Mouse (Mus musculus) hindlimb bud, embryonic 11.5 days (tissue): ENCODE results near the gene Hspe1.
"Not testable (repeated sequence)": the region's sequence is repeated elsewhere in the genome, so short reads cannot be mapped to it uniquely, and the experiment has no call there.

Experiments
- DNase-seq: peaks from one replicate; pipeline ENCODE4 v3.0.0-alpha.2; 2012; ENCODE audit warnings: low read depth, low spot score; ENCODE audit errors: extremely low spot score

Hspe1 gene

GRCm38 (mm10) chr1:55082106-55082505, 5.8 kb upstream of the Hspe1 start:
- DNase-seq = no peak

- DNase-seq = no peak
Observed at GRCm38 (mm10) chr1:55085781-55086366, 2.1 kb upstream of the Hspe1 start.

- DNase-seq = no peak
Observed at GRCm38 (mm10) chr1:55086868-55087400, 998 bp upstream of the Hspe1 start.

- DNase-seq = no peak
Observed at GRCm38 (mm10) chr1:55087401-55087904, 479 bp upstream of the Hspe1 start.

GRCm38 (mm10) chr1:55088611-55089497, 922 bp downstream of the Hspe1 start:
- DNase-seq = no peak

GRCm38 (mm10) chr1:55089498-55090064, 1.6 kb downstream of the Hspe1 start:
- DNase-seq = no peak

GRCm38 (mm10) chr1:55092056-55092455, 4.1 kb downstream of the Hspe1 start:
- no peak for DNase-seq

GRCm38 (mm10) chr1:55092469-55092868, 4.5 kb downstream of the Hspe1 start:
- no peak for DNase-seq

GRCm38 (mm10) chr1:55106919-55107585, 19.1 kb downstream of the Hspe1 start:
- no peak for DNase-seq

GRCm38 (mm10) chr1:55107644-55108043, 19.7 kb downstream of the Hspe1 start:
- no peak for DNase-seq

GRCm38 (mm10) chr1:55108473-55108872, 20.5 kb downstream of the Hspe1 start:
- DNase-seq = no peak

- no peak for DNase-seq
Observed at GRCm38 (mm10) chr1:55109066-55109766, 21.3 kb downstream of the Hspe1 start.

- DNase-seq = no peak
Observed at GRCm38 (mm10) chr1:55123046-55123445, 35.1 kb downstream of the Hspe1 start.

- no peak for DNase-seq
Observed at GRCm38 (mm10) chr1:55123561-55123960, 35.6 kb downstream of the Hspe1 start.

GRCm38 (mm10) chr1:55124136-55124535, 36.2 kb downstream of the Hspe1 start:
- not testable (repeated sequence) for DNase-seq

- DNase-seq = no peak
Observed at GRCm38 (mm10) chr1:55129716-55130115, 41.8 kb downstream of the Hspe1 start.

- DNase-seq = no peak
Observed at GRCm38 (mm10) chr1:55130190-55130916, 42.4 kb downstream of the Hspe1 start.

- DNase-seq = peak; percentile 50
Observed at GRCm38 (mm10) chr1:55130943-55131401, 43.0 kb downstream of the Hspe1 start, which contains the start of gene Mob4. TSS of gene Mob4 (plus strand) at chr1:55131231.

- DNase-seq = no peak
Observed at GRCm38 (mm10) chr1:55131424-55132014, 43.6 kb downstream of the Hspe1 start.
